In genomic region chr10:92504271-92504670, GRCm38 (mm10) we compare ENCODE assay signal across 13 mouse cellular contexts.
"Had no signal": no experiment of that assay in that cellular context is flagged by ENCODE, and none has a peak within 500 bp of the region (broad histone marks: within the 10 kb centered on the region; RNA-seq: fewer than 3 reads in every experiment).

No protein-coding gene starts in this region.

- H3K27me3 ChIP-seq: liver, embryonic 15.5 days; neural tube, embryonic 12.5 days; stomach, embryonic 15.5 days had no signal

- ATAC-seq: lung, postnatal 0 days had no signal

- H3K4me2 ChIP-seq: liver, embryonic 11.5 days; liver, embryonic 15.5 days; neural tube, embryonic 12.5 days; stomach, embryonic 15.5 days had no signal

- H3K4me1 ChIP-seq: limb, embryonic 10.5 days; liver, embryonic 15.5 days; neural tube, embryonic 12.5 days; stomach, embryonic 15.5 days had no signal

- DNase-seq: kidney, adult 18-20 months; kidney, postnatal 10 days; kidney, postnatal 4 days; lung, adult 2 months; lung, postnatal 36 days; thymus, adult 2 months; thymus, postnatal 25 days had no signal

- H3K36me3 ChIP-seq: limb, embryonic 10.5 days; liver, embryonic 15.5 days; neural tube, embryonic 12.5 days; stomach, embryonic 15.5 days had no signal

- H3K9ac ChIP-seq: liver, embryonic 15.5 days; neural tube, embryonic 12.5 days; stomach, embryonic 15.5 days had no signal

- H3K9me3 ChIP-seq: limb, embryonic 10.5 days; liver, embryonic 15.5 days; neural tube, embryonic 12.5 days; stomach, embryonic 15.5 days had no signal

- H3K27ac ChIP-seq: limb, embryonic 10.5 days; liver, embryonic 15.5 days; neural tube, embryonic 12.5 days; stomach, embryonic 15.5 days had no signal

- H3K4me3 ChIP-seq: limb, embryonic 10.5 days; liver, embryonic 15.5 days; neural tube, embryonic 12.5 days; stomach, embryonic 15.5 days had no signal
